Mouse (Mus musculus): ENCODE data around the gene Glra3.

Gene Glra3

GRCm38 (mm10) chr8:55939870-55940525, at the start of gene Glra3:
Glra3 (plus strand) TSS chr8:55940460.
- no peak for DNase-seq

- no peak for DNase-seq
Measured at GRCm38 (mm10) chr8:55906848-55907247, 33.4 kb upstream of the Glra3 start, which contains the start of gene Adam29. Adam29 (minus strand) TSS chr8:55906948.

GRCm38 (mm10) chr8:55940526-55940880, 243 bp downstream of the Glra3 start:
- no peak for DNase-seq

GRCm38 (mm10) chr8:55964759-55965320, 24.6 kb downstream of the Glra3 start:
- no peak for DNase-seq

- DNase-seq: no peak
Measured at GRCm38 (mm10) chr8:55997859-55998258, 57.6 kb downstream of the Glra3 start.

- no peak for DNase-seq
Measured at GRCm38 (mm10) chr8:56054324-56054723, 114.1 kb downstream of the Glra3 start.

- DNase-seq: no peak
Measured at GRCm38 (mm10) chr8:56063081-56063480, 122.8 kb downstream of the Glra3 start.

GRCm38 (mm10) chr8:56070486-56071254, 130.4 kb downstream of the Glra3 start:
- no peak for DNase-seq

- no peak for DNase-seq
Measured at GRCm38 (mm10) chr8:56083654-56084053, 143.4 kb downstream of the Glra3 start.

- no peak for DNase-seq
Measured at GRCm38 (mm10) chr8:56094385-56094784, 154.1 kb downstream of the Glra3 start.

- no peak for DNase-seq
Measured at GRCm38 (mm10) chr8:56110296-56110695, 170.0 kb downstream of the Glra3 start.

- no peak for DNase-seq
Measured at GRCm38 (mm10) chr8:56129357-56129756, 189.1 kb downstream of the Glra3 start.

- no peak for DNase-seq
Measured at GRCm38 (mm10) chr8:56150697-56151096, 210.4 kb downstream of the Glra3 start.

GRCm38 (mm10) chr8:56151574-56151973, 211.3 kb downstream of the Glra3 start:
- no peak for DNase-seq

- DNase-seq: no peak
Measured at GRCm38 (mm10) chr8:56158966-56159365, 218.7 kb downstream of the Glra3 start.

Data from B cell, adult 2 months (primary cell).